Mouse (Mus musculus) neural tube, embryonic 13.5 days (tissue): Measurements from ENCODE around the gene Trim46. TPM values are rescaled to one million over a fixed set of nuclear protein-coding genes. Genes with fewer than 3 reads are reported as not detected.

Experiments used
- ATAC-seq: fragments of 200-750 bp; cut with Nextera tagmentation; 2 replicates; pipeline ENCODE4 v1.8.0; 2017; ENCODE audit warnings: low read depth, mild to moderate bottlenecking, moderate TSS enrichment, moderate library complexity
- H3K27ac ChIP-seq: fragments of 300-500 bp; sonication (generic); replicated peaks from 2 replicates; pipeline ENCODE4 v1.5.1; 2015; ENCODE audit warnings: moderate library complexity, mild to moderate bottlenecking, inconsistent platforms
- H3K27me3 ChIP-seq: fragments of 300-500 bp; sonication (generic); 2 replicates; pipeline ENCODE4 v1.6.1; 2015; ENCODE audit warnings: mild to moderate bottlenecking, inconsistent platforms
- H3K36me3 ChIP-seq: fragments of 300-500 bp; sonication (generic); 2 replicates; pipeline ENCODE4 v1.6.1; 2015; ENCODE audit warnings: mild to moderate bottlenecking, inconsistent platforms
- H3K4me1 ChIP-seq: fragments of 300-500 bp; sonication (generic); replicated peaks from 2 replicates; pipeline ENCODE4 v1.6.1; 2015; ENCODE audit warnings: inconsistent platforms
- H3K4me2 ChIP-seq: fragments of 300-500 bp; sonication (generic); 2 replicates; pipeline ENCODE4 v1.6.1; 2015; ENCODE audit warnings: inconsistent platforms, mild to moderate bottlenecking, moderate library complexity
- H3K4me3 ChIP-seq: fragments of 300-500 bp; sonication (generic); 2 replicates; pipeline ENCODE4 v1.5.1; 2015; ENCODE audit warnings: mild to moderate bottlenecking, inconsistent platforms
- H3K9ac ChIP-seq: fragments of 300-500 bp; sonication (generic); 2 replicates; pipeline ENCODE4 v1.6.1; 2015; ENCODE audit warnings: moderate library complexity, mild to moderate bottlenecking, inconsistent platforms
- H3K9me3 ChIP-seq: fragments of 300-500 bp; sonication (generic); 2 replicates; pipeline ENCODE4 v1.6.1; 2016; ENCODE audit warnings: inconsistent platforms
- WGBS: fragments of 180-500 bp; shearing (Covaris S2); methylation state at CpG from one replicate; pipeline ENCODE4 v1.1.7; 2015; 5-methylcytosine and 5-hydroxymethylcytosine counted together
- polyA plus RNA-seq: library from polyadenylated mRNA; unstranded; fragments of >200 nt; fragmentation: Nextera tagmentation; extraction: Ambion mirVana; gene quantifications from 2 replicates; pipeline ENCODE4 v1.2.1, GENCODE M21; 2015

The Trim46 gene
- polyA plus RNA-seq = 55.8 and 55.9 TPM in 2 replicates

DNA sequence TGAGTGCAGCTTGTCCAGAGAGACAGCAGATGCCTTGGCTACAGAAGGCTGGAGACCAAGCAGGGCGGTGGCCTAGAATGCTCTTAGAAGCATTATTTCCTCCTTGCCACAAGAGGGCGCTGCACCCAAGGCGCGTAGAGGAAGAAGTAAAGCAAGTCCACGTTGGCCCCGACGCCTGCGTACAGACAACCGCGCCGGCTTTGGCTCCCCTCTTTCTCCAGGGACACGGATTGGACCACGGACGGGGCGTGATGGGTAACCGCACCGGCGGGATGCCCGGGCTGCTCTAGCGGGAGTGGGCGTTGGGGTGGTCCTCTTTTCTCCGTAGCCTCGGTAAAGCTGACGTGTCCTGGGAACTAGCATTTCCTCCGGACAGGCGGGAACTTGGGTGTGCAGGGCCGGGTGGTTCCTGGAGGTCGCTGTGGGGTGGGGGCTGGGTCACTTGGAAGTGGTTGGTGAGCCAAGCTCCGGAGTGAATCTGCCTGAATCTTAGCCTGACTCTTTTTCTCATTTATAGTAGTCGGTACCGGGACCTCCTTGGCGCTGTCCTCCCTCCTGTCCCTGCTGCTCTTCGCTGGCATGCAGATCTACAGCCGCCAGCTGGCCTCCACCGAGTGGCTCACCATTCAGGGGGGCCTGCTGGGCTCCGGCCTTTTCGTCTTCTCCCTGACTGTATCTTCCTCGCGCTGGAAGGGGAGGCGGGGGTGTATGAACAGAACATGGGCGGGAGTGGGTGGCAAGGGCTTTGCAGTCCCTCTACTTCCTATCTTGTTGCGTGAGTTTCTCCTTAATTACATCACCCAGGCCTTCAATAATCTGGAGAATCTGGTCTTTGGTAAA is at the start of gene Trim46:
Trim46 (minus strand) TSS at position 49 of the 840 bp plus-strand sequence.
- peaks cover 62% of the 10 kb centered on the region for H3K4me1 ChIP-seq
- WGBS = 1% methylated on average over 42 of the region's 42 CpGs
- H3K9me3 ChIP-seq = no peaks in the 10 kb centered on the region
- H3K9ac ChIP-seq = peak within 1 kb of the TSS; percentile 82
- H3K4me2 ChIP-seq = peak within 1 kb of the TSS; percentile 90
- peak; percentile 68 for ATAC-seq
- H3K4me3 ChIP-seq = peak within 1 kb of the TSS; percentile 63
- H3K27ac ChIP-seq = peak within 1 kb of the TSS; percentile 96
- no peaks in the 10 kb centered on the region for H3K27me3 ChIP-seq
- peaks cover 25% of the 10 kb centered on the region for H3K36me3 ChIP-seq

DNA sequence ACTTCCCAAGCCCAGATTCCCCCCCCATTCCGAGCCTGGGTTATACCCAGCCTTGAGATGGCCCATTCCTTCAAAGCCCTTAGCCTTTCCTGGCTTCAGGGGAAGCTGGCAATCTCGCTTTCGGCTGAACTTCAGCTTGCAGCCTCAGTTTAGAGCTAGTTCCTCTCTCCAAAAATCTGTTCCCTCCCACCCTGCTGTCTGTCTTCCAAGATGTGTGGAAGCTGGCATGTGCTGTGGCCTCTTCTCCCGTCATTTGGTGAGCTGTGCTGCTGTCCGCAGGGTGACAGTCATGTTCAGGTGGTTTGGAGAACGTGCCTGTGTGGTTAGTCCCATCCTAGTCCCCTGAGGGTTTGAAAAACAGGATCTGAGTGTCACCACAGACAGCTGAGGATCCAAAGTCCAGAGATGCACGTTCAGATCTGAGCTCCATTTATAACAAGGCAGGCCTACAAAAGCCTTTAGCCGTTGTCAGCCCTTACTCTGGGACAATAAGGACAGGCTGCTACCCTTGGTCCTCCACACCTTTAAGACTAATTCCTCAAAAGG is 49.6 kb upstream of the Trim46 start:
- Histone ChIP-seq H3K9ac (no peak overlapping the region), H3K9me3 (no peaks in the 10 kb centered on the region), H3K36me3 (no peaks in the 10 kb centered on the region), H3K4me2 (no peak overlapping the region), H3K27me3 (peaks cover 17% of the 10 kb centered on the region), H3K27ac (no peak overlapping the region), H3K4me3 (no peak overlapping the region), H3K4me1 (peaks cover 10% of the 10 kb centered on the region)
- ATAC-seq = no peak
- WGBS = 79% methylated on average over 8 of the region's 8 CpGs

DNA sequence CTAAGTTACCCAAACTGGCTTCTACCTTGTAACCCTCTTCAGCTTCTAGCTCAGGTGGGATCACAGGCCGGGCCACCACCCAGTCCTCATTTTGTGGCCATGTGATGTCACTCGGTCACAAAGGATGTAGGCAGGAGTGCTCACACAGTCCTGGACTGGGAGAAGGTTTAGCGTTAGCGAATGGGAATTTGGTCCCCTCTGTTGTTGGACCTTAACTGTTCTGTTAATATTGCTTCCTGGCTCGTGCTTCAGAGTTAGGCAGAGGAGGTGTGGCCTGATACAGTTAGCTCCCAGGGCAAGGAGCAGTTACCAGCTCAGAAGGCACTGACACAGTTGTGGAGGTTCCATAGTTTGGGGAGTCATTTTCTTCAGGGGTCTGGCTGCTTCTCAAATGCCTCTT is 48.1 kb upstream of the Trim46 start:
- H3K4me2 ChIP-seq = no peak overlapping the region
- H3K36me3 ChIP-seq = no peaks in the 10 kb centered on the region
- ATAC-seq = no peak
- no peaks in the 10 kb centered on the region for H3K9me3 ChIP-seq
- no peak overlapping the region for H3K9ac ChIP-seq
- H3K4me3 ChIP-seq = no peak overlapping the region
- no peaks in the 10 kb centered on the region; the same call in 1 of the 2 replicates for H3K4me1 ChIP-seq
- WGBS = 74% methylated on average over 5 of the region's 5 CpGs
- H3K27me3 ChIP-seq = peaks cover 10% of the 10 kb centered on the region
- H3K27ac ChIP-seq = no peak overlapping the region

- ATAC-seq = no peak
- Histone ChIP-seq H3K4me1 (no peaks in the 10 kb centered on the region), H3K4me2 (no peak overlapping the region), H3K4me3 (no peak overlapping the region), H3K9me3 (no peaks in the 10 kb centered on the region), H3K27me3 (peaks cover 5% of the 10 kb centered on the region; the same call in 1 of the 2 replicates), H3K36me3 (no peaks in the 10 kb centered on the region), H3K9ac (no peak overlapping the region), H3K27ac (no peak overlapping the region)
- WGBS = 93% methylated on average over 11 of the region's 11 CpGs
Observed at GRCm38 (mm10) chr3:89293247-89293918, 47.3 kb upstream of the Trim46 start.

DNA sequence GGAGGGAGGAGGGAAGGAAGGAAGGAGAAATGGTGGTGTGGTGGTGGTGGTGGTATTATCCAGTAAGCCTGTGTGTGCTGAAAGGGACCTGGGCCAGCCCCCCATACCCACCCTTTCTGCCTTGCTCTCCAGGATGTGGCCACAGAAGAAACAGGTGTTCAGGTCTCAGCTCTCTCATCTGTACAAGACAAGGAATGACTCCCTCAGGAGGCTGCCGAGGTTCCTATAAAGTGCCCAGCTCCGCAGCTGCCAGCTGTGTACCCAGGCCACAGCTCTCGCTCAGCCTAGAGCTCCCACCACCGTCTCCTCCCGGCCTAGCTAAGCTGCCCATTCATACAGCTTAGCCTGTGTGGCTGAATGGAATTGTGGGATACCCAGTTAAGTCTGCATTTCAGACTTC is 46.2 kb upstream of the Trim46 start:
- 71% methylated on average over 5 of the region's 5 CpGs for WGBS

GRCm38 (mm10) chr3:89291874-89292273 is 45.8 kb upstream of the Trim46 start:
- Histone ChIP-seq H3K27ac (no peak overlapping the region), H3K9ac (no peak overlapping the region), H3K4me2 (no peak overlapping the region), H3K4me3 (no peak overlapping the region), H3K36me3 (no peaks in the 10 kb centered on the region), H3K9me3 (no peaks in the 10 kb centered on the region), H3K27me3 (no peaks in the 10 kb centered on the region), H3K4me1 (no peaks in the 10 kb centered on the region)
- WGBS = 80% methylated on average over 10 of the region's 10 CpGs
- no peak for ATAC-seq

More for the DNA sequence above, 46.2 kb upstream of the Trim46 start:
- H3K27ac ChIP-seq = no peak overlapping the region
- H3K27me3 ChIP-seq = no peaks in the 10 kb centered on the region
- H3K4me3 ChIP-seq = no peak overlapping the region
- H3K4me2 ChIP-seq = no peak overlapping the region
- H3K9ac ChIP-seq = no peak overlapping the region
- H3K36me3 ChIP-seq = no peaks in the 10 kb centered on the region
- H3K9me3 ChIP-seq = no peaks in the 10 kb centered on the region
- no peak for ATAC-seq
- H3K4me1 ChIP-seq = no peaks in the 10 kb centered on the region

GRCm38 (mm10) chr3:89288503-89288928 is 42.4 kb upstream of the Trim46 start:
- 58% methylated on average over 7 of the region's 7 CpGs for WGBS
- no peak for ATAC-seq
- H3K9ac ChIP-seq = no peak overlapping the region
- peaks cover 6% of the 10 kb centered on the region for H3K4me1 ChIP-seq
- no peaks in the 10 kb centered on the region for H3K27me3 ChIP-seq
- no peak overlapping the region for H3K4me2 ChIP-seq
- H3K4me3 ChIP-seq = no peak overlapping the region
- H3K36me3 ChIP-seq = no peaks in the 10 kb centered on the region
- no peak overlapping the region for H3K27ac ChIP-seq
- H3K9me3 ChIP-seq = no peaks in the 10 kb centered on the region

DNA sequence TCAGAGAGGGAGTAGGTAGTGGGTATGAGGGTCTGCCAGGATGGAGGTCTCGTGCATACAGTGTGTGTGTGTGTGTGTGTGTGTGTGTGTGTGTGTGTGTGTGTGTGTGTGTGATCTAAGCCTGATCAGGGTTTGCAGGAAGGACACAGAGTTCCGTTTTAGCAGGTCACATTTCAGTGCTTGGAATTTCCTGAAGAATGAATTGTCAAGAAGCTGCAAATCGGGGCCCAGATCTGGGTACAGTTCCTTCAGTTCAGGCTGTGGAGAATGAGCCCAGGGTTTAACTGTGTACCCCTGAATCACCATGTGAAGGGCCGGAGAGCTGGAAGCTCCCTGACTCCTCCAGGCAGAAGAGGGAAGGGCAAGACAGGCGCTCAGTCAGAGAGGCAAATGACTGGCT is 41.2 kb upstream of the Trim46 start:
- 68% methylated on average over 5 of the region's 5 CpGs for WGBS
- no peak overlapping the region for H3K9ac ChIP-seq
- ATAC-seq = no peak

GRCm38 (mm10) chr3:89285526-89285925 is 39.4 kb upstream of the Trim46 start:
- no peak for ATAC-seq
- 38% methylated on average over 2 of the region's 2 CpGs for WGBS
- H3K4me1 ChIP-seq = peaks cover 23% of the 10 kb centered on the region

More for the DNA sequence above, 41.2 kb upstream of the Trim46 start:
- Histone ChIP-seq H3K27ac (no peak overlapping the region), H3K27me3 (no peaks in the 10 kb centered on the region), H3K4me2 (no peak overlapping the region), H3K36me3 (no peaks in the 10 kb centered on the region), H3K4me3 (no peak overlapping the region), H3K4me1 (peaks cover 6% of the 10 kb centered on the region), H3K9me3 (no peaks in the 10 kb centered on the region)

DNA sequence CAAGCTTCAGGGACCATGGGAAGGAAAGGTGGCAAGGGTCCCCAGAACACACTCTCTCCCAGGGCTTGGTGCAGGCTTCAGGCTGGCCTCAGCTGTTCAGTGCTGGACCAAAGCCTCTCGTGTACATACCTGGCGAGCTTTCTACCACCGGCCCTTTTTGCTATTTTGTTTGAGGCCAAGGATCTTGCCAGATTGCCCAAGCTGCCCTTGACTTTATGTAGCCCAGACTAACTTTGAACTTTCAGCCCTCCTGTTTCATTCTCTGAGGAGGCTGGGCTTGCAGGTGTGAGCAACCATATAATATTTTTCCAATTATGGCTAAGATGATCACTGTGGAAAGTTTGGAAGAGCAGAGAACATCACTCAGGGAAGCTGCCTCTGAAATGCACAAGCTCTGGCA is 38.2 kb upstream of the Trim46 start:
- WGBS = 93% methylated on average over 3 of the region's 3 CpGs

More at GRCm38 (mm10) chr3:89285526-89285925, 39.4 kb upstream of the Trim46 start:
- Histone ChIP-seq H3K9ac (no peak overlapping the region), H3K36me3 (no peaks in the 10 kb centered on the region), H3K27ac (no peak overlapping the region), H3K9me3 (no peaks in the 10 kb centered on the region), H3K27me3 (peaks cover 12% of the 10 kb centered on the region), H3K4me2 (no peak overlapping the region), H3K4me3 (no peak overlapping the region)

GRCm38 (mm10) chr3:89282291-89282643 is 36.2 kb upstream of the Trim46 start:
- no peaks in the 10 kb centered on the region for H3K9me3 ChIP-seq
- no peaks in the 10 kb centered on the region for H3K36me3 ChIP-seq
- peaks cover 55% of the 10 kb centered on the region for H3K4me1 ChIP-seq
- 0 out of 2 replicates have a peak overlapping the region, but pooled peaks have one; percentile 94 for H3K4me2 ChIP-seq
- no peak overlapping the region for H3K4me3 ChIP-seq
- WGBS = 26% methylated on average over 4 of the region's 4 CpGs
- peaks cover 42% of the 10 kb centered on the region for H3K27me3 ChIP-seq
- peak overlapping the region; percentile 52; the same call in 1 of the 2 replicates for H3K9ac ChIP-seq
- no peak overlapping the region for H3K27ac ChIP-seq
- ATAC-seq = no peak

More for the DNA sequence above, 38.2 kb upstream of the Trim46 start:
- H3K27ac ChIP-seq = no peak overlapping the region
- H3K4me3 ChIP-seq = no peak overlapping the region
- no peak for ATAC-seq
- peaks cover 35% of the 10 kb centered on the region for H3K4me1 ChIP-seq
- no peak overlapping the region for H3K4me2 ChIP-seq
- no peak overlapping the region for H3K9ac ChIP-seq
- no peaks in the 10 kb centered on the region for H3K36me3 ChIP-seq
- no peaks in the 10 kb centered on the region for H3K9me3 ChIP-seq
- H3K27me3 ChIP-seq = peaks cover 23% of the 10 kb centered on the region
